Mouse (Mus musculus): ENCODE measurements around the gene Zswim1.

Zswim1 gene

GRCm38 (mm10) chr2:164822636-164823165, at the start of gene Zswim1:
TSS of gene Zswim1 (plus strand) at chr2:164822686.
- ATAC-seq (ENCODE audit: insufficient number of reproducible peaks, low FRiP score, low TSS enrichment), result peak; percentile 99

GRCm38 (mm10) chr2:164773229-164773988, 49.1 kb upstream of the Zswim1 start:
- ATAC-seq (ENCODE audit: insufficient number of reproducible peaks, low FRiP score, low TSS enrichment), result no peak

GRCm38 (mm10) chr2:164773989-164774364, 48.5 kb upstream of the Zswim1 start:
- ATAC-seq (ENCODE audit: insufficient number of reproducible peaks, low FRiP score, low TSS enrichment), result no peak

- ATAC-seq (ENCODE audit: insufficient number of reproducible peaks, low FRiP score, low TSS enrichment), result no peak
These were observed 46.4 kb upstream of the Zswim1 start for GRCm38 (mm10) chr2:164776130-164776529.

GRCm38 (mm10) chr2:164776801-164777200, 45.7 kb upstream of the Zswim1 start:
- ATAC-seq (ENCODE audit: insufficient number of reproducible peaks, low FRiP score, low TSS enrichment), result no peak

GRCm38 (mm10) chr2:164777246-164778014, 45.1 kb upstream of the Zswim1 start:
- no peak for ATAC-seq (ENCODE audit: insufficient number of reproducible peaks, low FRiP score, low TSS enrichment)

- ATAC-seq (ENCODE audit: insufficient number of reproducible peaks, low FRiP score, low TSS enrichment), result no peak
These were observed 44.5 kb upstream of the Zswim1 start for GRCm38 (mm10) chr2:164778015-164778287.

GRCm38 (mm10) chr2:164778809-164779208, 43.7 kb upstream of the Zswim1 start:
- ATAC-seq (ENCODE audit: insufficient number of reproducible peaks, low FRiP score, low TSS enrichment), result no peak

GRCm38 (mm10) chr2:164779481-164780086, 42.9 kb upstream of the Zswim1 start, which contains the start of gene Tnnc2:
TSS of gene Tnnc2 (minus strand) at chr2:164779967.
- no peak for ATAC-seq (ENCODE audit: insufficient number of reproducible peaks, low FRiP score, low TSS enrichment)

- ATAC-seq (ENCODE audit: insufficient number of reproducible peaks, low FRiP score, low TSS enrichment), result no peak
These were observed 40.6 kb upstream of the Zswim1 start for GRCm38 (mm10) chr2:164781876-164782275.

GRCm38 (mm10) chr2:164783926-164784581, 38.4 kb upstream of the Zswim1 start:
- no peak for ATAC-seq (ENCODE audit: insufficient number of reproducible peaks, low FRiP score, low TSS enrichment)

GRCm38 (mm10) chr2:164784869-164785420, 37.5 kb upstream of the Zswim1 start:
- ATAC-seq (ENCODE audit: insufficient number of reproducible peaks, low FRiP score, low TSS enrichment), result no peak

- ATAC-seq (ENCODE audit: insufficient number of reproducible peaks, low FRiP score, low TSS enrichment), result peak; percentile 89
These were observed 36.8 kb upstream of the Zswim1 start, which contains the start of gene Snx21 for GRCm38 (mm10) chr2:164785481-164786387. TSS of gene Snx21 (plus strand) at chr2:164785823.

- no peak for ATAC-seq (ENCODE audit: insufficient number of reproducible peaks, low FRiP score, low TSS enrichment)
These were observed 36.0 kb upstream of the Zswim1 start for GRCm38 (mm10) chr2:164786388-164786885.

GRCm38 (mm10) chr2:164787032-164787431, 35.5 kb upstream of the Zswim1 start:
- ATAC-seq (ENCODE audit: insufficient number of reproducible peaks, low FRiP score, low TSS enrichment), result no peak

- no peak for ATAC-seq (ENCODE audit: insufficient number of reproducible peaks, low FRiP score, low TSS enrichment)
These were observed 34.7 kb upstream of the Zswim1 start for GRCm38 (mm10) chr2:164787779-164788178.

GRCm38 (mm10) chr2:164788411-164788810, 34.1 kb upstream of the Zswim1 start:
- no peak for ATAC-seq (ENCODE audit: insufficient number of reproducible peaks, low FRiP score, low TSS enrichment)

GRCm38 (mm10) chr2:164790451-164790850, 32.0 kb upstream of the Zswim1 start:
- ATAC-seq (ENCODE audit: insufficient number of reproducible peaks, low FRiP score, low TSS enrichment), result no peak

GRCm38 (mm10) chr2:164791841-164792261, 30.6 kb upstream of the Zswim1 start:
- ATAC-seq (ENCODE audit: insufficient number of reproducible peaks, low FRiP score, low TSS enrichment), result no peak
